Mouse (Mus musculus): ENCODE measurements around the gene Ccdc162. TPM values are rescaled to one million over a fixed set of nuclear protein-coding genes. Genes with fewer than 3 reads are reported as not detected.

Ccdc162 gene
- polyA plus RNA-seq, 1 experiment: not detected

DNA sequence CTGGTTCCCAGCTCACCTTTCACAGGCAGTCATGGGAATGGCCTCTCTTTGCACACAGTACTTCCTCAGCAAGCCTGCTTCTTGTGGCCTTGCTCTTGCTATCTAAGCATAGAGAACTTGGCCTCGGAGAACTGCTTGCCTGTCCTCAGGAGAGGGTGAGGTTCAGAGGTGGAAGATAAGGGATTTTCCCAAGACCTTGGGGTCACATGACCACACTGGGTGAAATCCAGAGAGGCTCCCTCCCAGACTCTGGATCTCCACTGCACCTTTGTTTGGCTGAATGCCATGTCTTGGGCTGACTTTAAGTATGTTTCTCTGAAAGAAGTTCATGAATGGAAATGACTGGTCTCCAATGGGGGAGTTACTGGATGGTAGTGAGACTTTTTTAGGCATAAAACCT lies 107.0 kb downstream of the Ccdc162 start:
- TF ChIP-seq POLR2A (IDR thresholded peaks at IDR 0.05; ENCODE audit: borderline replicate concordance, low read depth, low read length) (no peak), CTCF (IDR thresholded peaks at IDR 0.05; ENCODE audit: low read depth, low read length) (no peak)
- Histone ChIP-seq H3K4me1 (ENCODE audit: control insufficient read depth, insufficient read depth, low read length) (no peaks in the 10 kb centered on the region), H3K27ac (ENCODE audit: insufficient read depth, low read depth, low read length) (no peak overlapping the region), H3K4me3 (ENCODE audit: insufficient read depth, low read length) (no peak overlapping the region)

DNA sequence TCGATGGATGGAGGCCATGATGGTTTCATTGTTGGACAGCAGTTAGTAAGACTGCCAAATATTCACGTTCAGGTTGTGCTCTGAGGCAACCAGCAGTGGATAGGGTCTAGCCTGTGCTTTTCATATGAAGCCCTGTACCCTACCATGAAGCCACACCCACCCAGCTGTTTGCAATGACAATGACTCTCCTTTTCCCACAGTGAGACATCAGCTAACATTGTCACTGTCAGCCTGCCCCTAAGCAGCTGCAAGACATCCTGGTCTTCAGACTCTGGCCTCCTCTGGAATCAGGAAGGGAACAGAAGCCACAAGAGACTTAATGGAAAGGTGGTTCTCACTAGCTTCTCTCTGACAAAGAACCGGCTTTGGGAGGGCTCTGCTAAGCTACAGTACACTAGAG lies 107.9 kb downstream of the Ccdc162 start:
- Histone ChIP-seq H3K27ac (ENCODE audit: insufficient read depth, low read depth, low read length) (no peak overlapping the region), H3K4me1 (ENCODE audit: control insufficient read depth, insufficient read depth, low read length) (no peaks in the 10 kb centered on the region), H3K4me3 (ENCODE audit: insufficient read depth, low read length) (no peak overlapping the region)
- TF ChIP-seq POLR2A (IDR thresholded peaks at IDR 0.05; ENCODE audit: borderline replicate concordance, low read depth, low read length) (no peak), CTCF (IDR thresholded peaks at IDR 0.05; ENCODE audit: low read depth, low read length) (no peak)

DNA sequence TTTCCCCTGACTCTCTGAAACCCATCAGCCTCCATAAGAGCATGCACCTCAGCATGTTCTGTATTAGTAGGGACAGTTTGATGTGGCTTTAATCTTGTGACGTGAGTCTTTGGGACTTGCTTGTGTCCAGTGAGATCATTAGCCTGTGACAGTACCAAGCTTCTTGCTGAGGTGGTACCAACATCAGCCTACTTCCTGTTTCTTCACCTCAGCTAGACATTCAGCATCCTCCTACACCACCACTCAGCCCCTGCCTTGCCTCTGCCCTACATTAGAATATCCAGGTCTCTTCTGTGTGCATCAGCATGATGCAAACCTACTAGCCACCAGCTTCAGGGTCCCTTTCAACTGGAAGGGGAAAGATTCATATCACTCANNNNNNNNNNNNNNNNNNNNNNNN lies 113.8 kb downstream of the Ccdc162 start:
- no peak overlapping the region for H3K27ac ChIP-seq (ENCODE audit: insufficient read depth, low read depth, low read length)
- TF ChIP-seq CTCF (IDR thresholded peaks at IDR 0.05; ENCODE audit: low read depth, low read length): no peak
- TF ChIP-seq POLR2A (IDR thresholded peaks at IDR 0.05; ENCODE audit: borderline replicate concordance, low read depth, low read length): no peak
- H3K4me3 ChIP-seq (ENCODE audit: insufficient read depth, low read length): no peak overlapping the region
- no peaks in the 10 kb centered on the region for H3K4me1 ChIP-seq (ENCODE audit: control insufficient read depth, insufficient read depth, low read length)

DNA sequence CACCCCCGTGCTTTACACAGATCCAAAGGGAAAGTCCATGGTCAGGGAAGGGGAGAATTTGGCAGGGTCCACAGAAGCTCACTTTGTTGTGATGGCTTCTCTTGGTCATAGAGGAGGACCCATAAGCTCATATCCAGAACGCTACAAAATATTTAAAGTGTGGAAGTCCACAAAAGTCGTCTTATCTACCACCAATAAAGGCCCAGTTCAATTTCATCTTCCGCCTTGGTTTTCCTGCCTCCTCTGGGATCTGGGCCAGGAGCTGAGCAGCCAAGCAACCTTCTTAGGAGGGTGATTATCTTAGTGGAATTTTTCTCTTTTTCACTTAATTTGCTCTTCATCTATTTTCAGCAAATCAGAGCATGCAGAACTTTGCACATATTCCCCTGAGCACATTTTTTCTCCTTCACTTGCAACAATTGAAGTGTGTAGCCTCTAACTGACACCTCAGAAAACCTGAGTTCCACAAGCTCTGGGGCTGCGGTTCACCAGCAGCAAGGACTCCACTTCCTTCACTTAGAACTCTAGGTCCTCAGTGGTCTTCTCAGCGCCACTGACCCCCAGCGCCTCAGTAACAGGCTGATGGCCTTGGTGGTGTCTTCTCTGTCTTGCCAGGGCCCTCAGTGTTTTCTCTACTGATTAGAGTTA lies 114.4 kb downstream of the Ccdc162 start:
- TF ChIP-seq POLR2A (IDR thresholded peaks at IDR 0.05; ENCODE audit: borderline replicate concordance, low read depth, low read length) (no peak), CTCF (IDR thresholded peaks at IDR 0.05; ENCODE audit: low read depth, low read length) (no peak)
- no peak overlapping the region for H3K4me3 ChIP-seq (ENCODE audit: insufficient read depth, low read length)
- H3K27ac ChIP-seq (ENCODE audit: insufficient read depth, low read depth, low read length): no peak overlapping the region
- H3K4me1 ChIP-seq (ENCODE audit: control insufficient read depth, insufficient read depth, low read length): no peaks in the 10 kb centered on the region

DNA sequence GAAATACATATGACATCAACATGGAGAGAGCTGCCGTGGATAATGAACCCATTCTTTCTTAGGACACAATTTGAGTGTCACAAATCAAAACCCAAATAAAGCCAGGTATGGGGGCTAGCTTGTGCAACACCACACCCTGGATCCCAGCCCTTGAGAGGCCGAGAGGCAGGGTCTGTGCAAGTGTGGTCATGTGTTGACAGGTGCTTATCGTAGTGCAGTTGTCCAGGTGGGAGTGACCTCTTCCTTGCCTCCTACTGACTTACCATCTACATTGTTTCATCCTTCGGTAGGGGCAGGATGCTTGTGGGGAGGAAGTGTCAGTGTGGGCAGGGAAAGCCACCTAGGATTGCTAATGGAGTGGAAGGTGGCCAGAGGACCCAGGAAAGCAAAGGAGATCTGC lies 115.1 kb downstream of the Ccdc162 start:
- no peak overlapping the region for H3K4me3 ChIP-seq (ENCODE audit: insufficient read depth, low read length)
- H3K4me1 ChIP-seq (ENCODE audit: control insufficient read depth, insufficient read depth, low read length): no peaks in the 10 kb centered on the region
- TF ChIP-seq CTCF (IDR thresholded peaks at IDR 0.05; ENCODE audit: low read depth, low read length): no peak
- TF ChIP-seq POLR2A (IDR thresholded peaks at IDR 0.05; ENCODE audit: borderline replicate concordance, low read depth, low read length): no peak

DNA sequence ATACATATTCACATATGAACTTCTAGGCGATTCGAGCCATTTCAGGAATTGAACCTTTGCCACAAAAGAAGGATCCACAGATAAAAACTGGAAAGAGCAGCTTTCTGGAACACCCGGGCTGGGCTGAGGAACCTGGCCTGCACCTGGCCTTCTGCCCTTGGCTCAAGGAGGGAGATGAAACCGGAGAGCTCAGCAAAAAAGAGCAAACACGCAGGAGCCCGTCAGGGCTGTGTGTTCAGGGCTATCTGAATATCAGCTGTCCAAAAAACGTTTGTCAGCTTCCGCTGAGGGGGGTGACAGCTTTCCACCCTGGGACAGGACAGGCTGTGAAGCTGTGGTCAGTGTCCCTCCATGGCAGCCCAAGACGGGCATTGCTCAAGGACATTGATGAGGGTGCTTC lies 117.4 kb downstream of the Ccdc162 start:
- TF ChIP-seq CTCF (IDR thresholded peaks at IDR 0.05; ENCODE audit: low read depth, low read length): no peak
- TF ChIP-seq POLR2A (IDR thresholded peaks at IDR 0.05; ENCODE audit: borderline replicate concordance, low read depth, low read length): no peak
- no peak overlapping the region for H3K4me3 ChIP-seq (ENCODE audit: insufficient read depth, low read length)
- peaks cover 12% of the 10 kb centered on the region for H3K4me1 ChIP-seq (ENCODE audit: control insufficient read depth, insufficient read depth, low read length)
- H3K27ac ChIP-seq (ENCODE audit: insufficient read depth, low read depth, low read length): no peak overlapping the region

More for the DNA sequence above, 115.1 kb downstream of the Ccdc162 start:
- no peak overlapping the region for H3K27ac ChIP-seq (ENCODE audit: insufficient read depth, low read depth, low read length)

DNA sequence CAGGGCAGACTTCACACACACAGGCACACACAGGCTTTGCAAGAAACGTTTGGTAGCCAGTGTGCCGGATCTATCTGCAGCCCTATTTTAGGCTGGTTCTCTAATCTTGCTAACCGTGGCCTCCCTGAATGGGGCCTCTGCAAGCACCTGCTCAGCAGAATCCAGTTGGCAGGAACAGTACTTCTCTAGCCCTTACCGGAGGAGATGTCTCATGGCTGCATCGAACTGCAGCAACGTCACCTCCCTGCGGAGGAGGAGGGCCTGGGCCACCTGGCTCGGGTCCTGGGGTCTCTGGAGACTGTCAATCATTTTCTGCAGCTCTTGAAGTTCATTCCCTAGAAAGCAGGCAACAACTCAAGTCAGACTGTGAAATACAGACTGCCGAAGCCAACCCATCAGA lies 118.2 kb downstream of the Ccdc162 start:
- no peak for TF ChIP-seq POLR2A (IDR thresholded peaks at IDR 0.05; ENCODE audit: borderline replicate concordance, low read depth, low read length)
- TF ChIP-seq CTCF (IDR thresholded peaks at IDR 0.05; ENCODE audit: low read depth, low read length): no peak
- peaks cover 12% of the 10 kb centered on the region for H3K4me1 ChIP-seq (ENCODE audit: control insufficient read depth, insufficient read depth, low read length)
- H3K4me3 ChIP-seq (ENCODE audit: insufficient read depth, low read length): no peak overlapping the region
- H3K27ac ChIP-seq (ENCODE audit: insufficient read depth, low read depth, low read length): no peak overlapping the region

DNA sequence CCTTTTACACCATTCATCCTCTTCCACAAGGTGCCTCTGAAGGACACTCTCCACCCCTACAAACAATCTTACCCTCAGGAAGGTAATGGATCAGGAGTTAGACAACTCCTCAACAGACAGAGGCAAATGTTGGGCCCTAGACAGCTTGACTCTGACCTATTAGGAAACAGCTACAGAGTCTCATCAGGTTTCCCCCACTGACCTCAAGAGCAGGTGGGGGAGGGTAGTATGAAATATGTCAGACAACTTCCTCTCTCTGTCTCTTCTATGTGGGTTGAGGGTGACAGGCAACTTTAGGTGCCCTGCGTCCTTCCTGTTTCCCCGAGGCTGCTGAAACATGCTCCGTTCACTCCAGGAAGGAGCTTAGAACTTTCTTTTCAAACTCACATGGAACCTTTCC lies 120.9 kb downstream of the Ccdc162 start:
- Histone ChIP-seq H3K27ac (ENCODE audit: insufficient read depth, low read depth, low read length) (no peak overlapping the region), H3K4me3 (ENCODE audit: insufficient read depth, low read length) (no peak overlapping the region), H3K4me1 (ENCODE audit: control insufficient read depth, insufficient read depth, low read length) (peaks cover 12% of the 10 kb centered on the region)
- no peak for TF ChIP-seq CTCF (IDR thresholded peaks at IDR 0.05; ENCODE audit: low read depth, low read length)
- TF ChIP-seq POLR2A (IDR thresholded peaks at IDR 0.05; ENCODE audit: borderline replicate concordance, low read depth, low read length): no peak

DNA sequence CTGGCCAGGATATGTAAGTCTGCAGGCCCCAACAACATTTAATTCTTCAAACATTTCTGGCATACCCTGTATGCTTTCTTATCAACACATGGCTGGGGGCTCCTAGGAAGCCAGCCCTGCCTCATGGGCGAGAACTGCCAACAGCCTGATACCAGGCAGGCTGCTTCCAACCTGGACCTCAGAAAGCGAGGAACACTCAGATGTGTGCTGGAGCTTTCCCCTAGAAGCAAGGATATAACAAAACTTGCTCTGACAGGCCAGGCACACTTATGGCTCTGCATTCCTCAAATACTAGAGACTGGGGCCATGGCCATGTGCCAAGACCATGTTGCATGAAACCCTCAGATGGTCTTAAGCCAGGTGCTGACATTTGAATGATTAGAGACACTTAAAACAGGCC lies 121.5 kb downstream of the Ccdc162 start:
- Histone ChIP-seq H3K4me1 (ENCODE audit: control insufficient read depth, insufficient read depth, low read length) (peaks cover 12% of the 10 kb centered on the region), H3K27ac (ENCODE audit: insufficient read depth, low read depth, low read length) (no peak overlapping the region), H3K4me3 (ENCODE audit: insufficient read depth, low read length) (no peak overlapping the region)
- no peak for TF ChIP-seq POLR2A (IDR thresholded peaks at IDR 0.05; ENCODE audit: borderline replicate concordance, low read depth, low read length)
- no peak for TF ChIP-seq CTCF (IDR thresholded peaks at IDR 0.05; ENCODE audit: low read depth, low read length)

DNA sequence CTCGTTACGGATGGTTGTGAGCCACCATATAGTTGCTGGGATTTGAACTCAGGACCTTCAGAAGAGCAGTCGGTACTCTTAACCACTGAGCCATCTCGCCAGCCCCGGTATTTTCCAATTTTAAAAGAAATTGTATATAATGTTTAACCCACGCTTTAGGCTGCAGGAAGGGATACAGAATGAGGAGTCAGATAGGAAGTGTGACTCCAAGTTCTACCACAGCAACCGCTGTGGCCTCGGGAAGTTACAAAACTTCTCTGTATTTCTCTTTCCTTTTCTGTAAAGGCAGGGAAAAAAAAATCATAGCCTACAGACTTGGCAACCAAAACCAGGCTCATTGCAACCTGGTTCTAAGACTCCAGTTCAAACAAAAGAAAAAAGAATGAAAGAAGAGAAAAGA lies 122.0 kb downstream of the Ccdc162 start:
- no peak overlapping the region for H3K4me3 ChIP-seq (ENCODE audit: insufficient read depth, low read length)
- no peak overlapping the region for H3K27ac ChIP-seq (ENCODE audit: insufficient read depth, low read depth, low read length)
- TF ChIP-seq POLR2A (IDR thresholded peaks at IDR 0.05; ENCODE audit: borderline replicate concordance, low read depth, low read length) (no peak), CTCF (IDR thresholded peaks at IDR 0.05; ENCODE audit: low read depth, low read length) (no peak)
- H3K4me1 ChIP-seq (ENCODE audit: control insufficient read depth, insufficient read depth, low read length): peaks cover 12% of the 10 kb centered on the region

Data from bone marrow macrophage, adult 2 months (primary cell).